Mouse (Mus musculus) inflammation-experienced regulatory T-cells, adult 6 months (primary cell): ENCODE data around the gene Grem1. TPM values are rescaled to one million over a fixed set of nuclear protein-coding genes. Genes with fewer than 3 reads are reported as not detected.

Experiments used
- ATAC-seq: one replicate; pipeline ENCODE4 v1.8.0; 2017
- polyA plus RNA-seq, 3 experiments: library from polyadenylated mRNA; unstranded; fragments of 100-300 nt; shearing (Covaris generic); gene quantifications; one replicate each; pipeline ENCODE4 v1.2.1; 2017

Grem1 gene
- polyA plus RNA-seq, 3 experiments from 2014 or later, result not detected

DNA sequence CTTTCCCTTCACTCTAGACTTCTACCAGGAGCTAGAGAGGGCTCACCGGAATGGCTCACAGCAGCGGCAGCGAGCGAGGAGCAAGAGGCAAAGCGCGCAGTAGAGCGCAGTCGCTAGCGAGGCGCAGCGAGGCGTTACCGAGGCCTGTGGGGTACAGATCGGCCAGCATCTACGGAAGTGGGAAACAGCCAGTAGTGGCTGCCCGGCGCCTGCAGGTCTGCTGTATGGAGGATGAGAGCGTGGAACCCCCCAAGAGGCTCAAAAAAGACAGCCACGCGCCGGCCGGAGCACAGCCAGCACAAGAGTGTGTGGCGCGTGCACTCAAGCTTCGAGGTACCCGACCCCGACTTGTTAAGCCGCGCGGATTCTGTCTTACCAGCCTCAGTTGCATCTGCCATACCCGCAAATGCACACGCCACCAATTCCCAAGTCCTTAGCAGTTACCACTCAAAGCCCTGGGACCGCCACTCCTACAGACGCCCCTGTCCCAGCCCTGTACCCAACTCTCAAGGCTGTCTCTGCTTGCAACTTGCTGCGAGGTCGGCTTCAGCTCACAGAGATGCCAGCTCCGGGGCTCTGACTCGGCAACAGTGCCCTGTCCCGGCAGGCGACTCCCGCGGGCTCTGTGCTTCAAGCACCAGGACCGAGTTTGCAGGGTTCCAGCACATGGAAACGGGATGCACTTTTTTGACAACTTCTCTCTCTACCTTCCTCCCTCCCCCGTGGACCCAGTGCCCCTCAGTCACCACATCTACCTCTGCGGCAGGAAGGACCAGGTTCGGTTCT is 728 bp downstream of the Grem1 start:
- ATAC-seq, result no peak

DNA sequence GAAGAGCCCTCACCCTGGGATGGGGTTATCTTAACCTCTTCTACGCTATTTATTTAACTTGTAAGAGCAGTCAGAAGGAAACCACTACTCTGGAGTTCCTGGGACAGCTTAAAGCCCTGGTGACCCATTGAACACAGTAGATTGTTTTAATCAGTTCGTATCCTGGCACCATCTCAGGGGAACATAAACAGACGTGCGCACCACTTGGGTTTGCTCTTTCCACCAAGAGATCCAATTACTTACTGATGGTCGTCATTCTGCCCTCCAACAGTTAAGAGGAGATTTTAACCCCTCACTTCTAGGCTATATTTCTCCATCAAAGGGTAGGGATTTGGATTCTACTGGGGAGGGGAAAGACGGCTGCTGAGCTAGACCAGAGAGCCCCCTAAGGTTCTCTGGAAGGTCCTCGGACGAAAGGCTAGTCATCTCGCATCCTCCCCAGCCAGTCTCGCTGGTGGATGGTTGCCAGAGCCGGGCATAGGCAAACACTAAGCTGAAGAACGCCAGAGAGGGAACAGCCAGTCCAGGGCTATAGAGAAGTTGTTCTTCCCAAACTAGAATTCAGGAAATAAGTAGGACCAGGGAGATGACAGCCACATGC is 1.4 kb downstream of the Grem1 start:
- ATAC-seq, result no peak

DNA sequence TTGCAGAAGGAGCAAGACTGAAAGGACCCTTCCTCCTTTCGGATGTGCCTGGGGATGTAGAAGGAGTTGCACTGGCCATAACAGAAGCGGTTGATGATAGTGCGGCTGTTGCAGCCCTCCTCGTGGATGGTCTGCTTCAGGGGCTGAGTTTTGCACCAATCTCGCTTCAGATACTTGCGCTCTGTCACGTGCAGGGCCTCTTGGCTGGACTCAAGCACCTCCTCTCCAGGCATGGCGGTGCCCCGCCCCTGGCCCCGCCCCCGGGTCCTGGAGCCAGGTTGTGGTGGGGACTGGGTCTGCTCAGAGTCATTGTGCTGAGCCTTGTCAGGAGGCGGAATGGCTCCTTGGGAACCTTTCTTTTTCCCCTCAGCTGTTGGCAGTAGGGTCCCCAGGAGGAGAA is 8.7 kb downstream of the Grem1 start:
- ATAC-seq, result no peak

DNA sequence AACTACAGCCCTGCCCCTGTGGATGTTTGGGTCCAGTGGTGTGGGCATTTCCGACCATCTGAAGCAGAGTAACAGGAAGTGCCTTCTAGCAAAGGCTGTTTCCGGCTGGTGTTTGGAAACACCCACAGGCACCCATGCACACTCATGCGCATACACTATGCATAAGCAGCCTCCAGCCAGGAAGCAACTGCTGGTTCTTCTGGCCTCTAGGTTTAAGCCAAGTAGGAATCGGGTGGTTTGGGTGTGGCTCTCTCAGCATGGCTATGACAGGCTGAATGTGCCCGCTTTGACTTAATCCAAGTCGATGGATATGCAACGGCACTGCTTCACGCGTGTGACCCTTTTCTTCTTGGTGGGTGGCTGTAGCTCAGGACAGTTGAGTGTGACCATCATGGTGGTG is 9.1 kb downstream of the Grem1 start:
- ATAC-seq, result no peak

DNA sequence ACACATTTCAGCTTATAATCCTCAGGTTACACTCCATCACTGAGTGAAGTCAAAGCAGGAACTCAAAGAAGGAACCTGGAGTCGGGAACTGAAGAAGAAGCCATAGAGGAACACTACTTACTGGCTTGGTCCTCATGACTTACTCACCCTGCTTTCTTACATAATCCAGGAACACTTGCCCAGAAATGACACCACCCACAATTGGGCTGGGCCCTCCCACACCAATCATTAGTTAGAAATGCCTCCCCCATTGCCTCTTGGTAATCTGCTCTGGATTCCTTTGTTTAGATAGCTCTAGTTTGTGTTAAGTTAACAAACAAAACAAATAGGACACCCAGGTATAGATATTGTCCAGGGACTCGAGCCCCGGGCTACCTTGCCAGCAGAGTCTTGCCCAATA is 29.9 kb downstream of the Grem1 start:
- no peak for ATAC-seq

DNA sequence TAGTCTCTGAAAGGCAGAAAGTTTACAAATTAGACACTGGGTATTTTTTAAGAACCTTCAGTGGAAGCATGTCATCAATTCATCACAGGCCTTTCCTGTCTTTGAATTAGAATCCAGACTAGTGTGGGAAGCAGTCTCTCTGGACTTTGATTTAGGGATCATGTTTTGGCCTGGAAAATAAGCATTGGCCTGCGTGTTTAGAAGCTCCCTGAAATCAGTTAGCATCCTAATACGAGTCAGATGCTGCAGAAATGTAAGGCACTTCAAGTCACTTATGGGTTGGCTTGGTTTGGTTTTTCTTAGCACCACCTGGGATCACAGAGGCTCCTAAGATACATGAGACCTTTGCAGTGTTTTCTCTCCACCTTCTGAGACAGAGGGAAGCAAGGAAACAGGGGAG is 43.6 kb downstream of the Grem1 start:
- ATAC-seq, result no peak

DNA sequence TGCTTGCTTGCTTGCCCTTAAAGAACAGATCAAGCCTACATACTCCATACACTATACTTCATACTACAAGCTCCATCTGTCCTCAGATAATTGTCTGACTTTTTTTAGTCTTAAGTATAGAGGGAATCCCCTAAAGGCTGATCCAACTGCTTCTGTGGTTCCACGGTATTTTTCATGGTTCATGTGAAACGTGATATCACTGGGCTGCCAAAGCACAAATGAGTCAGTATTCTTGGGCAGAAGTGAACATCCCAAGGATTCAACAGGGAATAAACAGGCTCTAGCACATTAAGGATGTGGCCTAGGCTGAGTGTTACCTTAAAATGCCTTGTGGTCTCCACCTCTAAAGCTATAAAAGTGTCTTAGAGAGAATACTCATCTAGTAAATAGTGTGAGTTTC is 45.0 kb downstream of the Grem1 start:
- ATAC-seq, result no peak

DNA sequence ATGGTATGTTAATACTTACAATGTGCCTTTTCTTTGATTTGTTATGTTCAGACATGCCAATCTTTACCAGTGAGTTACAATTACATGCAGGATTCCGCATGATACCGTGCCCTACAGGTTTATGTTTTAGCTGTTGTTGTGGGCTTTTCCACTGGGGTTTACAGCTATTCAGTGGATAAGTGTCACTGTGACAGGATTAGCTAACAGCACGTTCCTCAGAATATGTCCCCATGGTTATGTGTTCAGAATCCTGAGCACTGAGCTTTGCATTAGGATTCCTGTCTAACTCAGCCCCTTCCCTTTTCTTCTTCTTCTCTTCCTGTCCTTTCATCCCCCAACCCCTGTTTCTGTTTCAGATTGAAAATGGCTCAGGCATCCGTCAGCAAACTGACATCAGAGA is 50.9 kb downstream of the Grem1 start:
- ATAC-seq, result no peak

DNA sequence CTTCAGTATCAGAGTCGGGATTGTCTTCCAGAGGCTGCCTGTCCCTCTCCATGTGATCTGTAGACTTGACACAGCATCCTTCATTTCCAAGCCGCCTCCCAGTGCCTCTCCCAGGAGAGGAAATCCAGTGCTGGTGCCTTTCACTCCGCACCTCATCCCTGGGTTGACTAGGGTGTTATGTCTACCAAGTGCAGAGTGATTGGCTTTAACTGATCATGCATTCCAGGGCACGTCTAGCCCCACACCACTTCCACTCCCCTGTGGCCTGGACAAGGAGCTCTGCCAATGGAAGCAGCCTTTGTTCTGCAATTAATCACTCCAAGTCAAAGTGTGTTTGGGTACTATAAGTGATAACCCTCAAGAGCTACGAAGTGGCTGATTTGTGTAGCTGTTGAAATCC is 56.9 kb downstream of the Grem1 start:
- ATAC-seq, result no peak

DNA sequence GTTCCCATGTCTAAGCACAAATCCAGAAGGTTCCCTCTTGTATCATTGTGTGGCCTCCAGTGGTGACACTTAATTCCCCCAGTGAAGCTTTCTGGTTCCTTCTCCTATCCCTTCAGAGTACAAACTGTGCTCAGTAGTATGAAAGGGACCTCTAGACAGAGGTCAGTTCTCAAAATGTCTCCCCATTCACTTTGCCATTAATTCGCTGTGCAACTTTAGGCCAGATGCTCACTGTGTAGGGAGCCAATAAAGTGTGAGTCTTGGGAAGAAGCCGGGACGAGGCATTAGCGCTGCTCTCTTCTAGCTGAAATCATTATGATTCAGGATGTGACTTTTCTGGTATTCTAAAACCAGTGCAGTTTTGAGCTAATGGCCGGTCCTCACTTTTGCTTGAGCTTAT is 61.8 kb downstream of the Grem1 start:
- ATAC-seq, result no peak

DNA sequence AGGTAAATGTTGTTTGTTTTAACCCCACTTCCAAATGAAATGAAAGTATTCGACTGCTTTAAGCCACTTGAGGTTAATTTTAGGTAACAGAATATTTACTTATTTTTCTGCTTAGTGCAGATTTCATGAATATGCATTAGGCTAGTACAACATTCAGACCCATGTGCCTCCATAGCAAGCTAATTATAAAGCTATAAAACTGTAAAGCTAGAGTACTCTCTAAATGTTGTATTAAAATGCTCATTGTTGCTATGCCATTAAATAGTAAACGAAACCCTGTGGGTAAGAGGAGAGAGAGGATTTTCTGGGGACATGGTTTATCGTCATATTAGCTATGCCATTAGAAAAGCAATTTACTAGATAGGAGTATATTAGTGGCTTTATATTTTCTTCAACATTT is 62.2 kb downstream of the Grem1 start:
- ATAC-seq, result no peak

Other genes starting within 250 kb of the Grem1 start
- gene Scg5, start 70.5 kb upstream of the Grem1 start, polyA plus RNA-seq, result 10 to 100 TPM in 1 of 3 experiments, 1 to 10 TPM in 1, under 1 TPM in 1; 0.59 to 12.5 (median 8.1) TPM
- gene Arhgap11a, start 90.0 kb upstream of the Grem1 start, polyA plus RNA-seq, result 10 to 100 TPM in 1 of 3 experiments, 1 to 10 TPM in 2; 1.6 to 16.6 (median 2.3) TPM